Mouse (Mus musculus) erythroblast, embryonic 14.5 days (primary cell): Measurements from ENCODE around the gene Lyst. TPM values are rescaled to one million over a fixed set of nuclear protein-coding genes. Genes with fewer than 3 reads are reported as not detected.

Experiments
- H3K27me3 ChIP-seq: 2 replicates; pipeline ENCODE4 v1.6.1; 2012; ENCODE audit warnings: inconsistent platforms; ENCODE audit not compliant: control insufficient read depth
- H3K36me3 ChIP-seq: 2 replicates; pipeline ENCODE4 v1.6.1; 2012; ENCODE audit warnings: mild to moderate bottlenecking, inconsistent platforms; ENCODE audit not compliant: control insufficient read depth
- H3K4me1 ChIP-seq: 2 replicates; pipeline ENCODE4 v1.6.1; 2012; ENCODE audit warnings: inconsistent platforms; ENCODE audit not compliant: control insufficient read depth
- H3K4me3 ChIP-seq: replicated peaks from 2 replicates; pipeline ENCODE3; 2012; ENCODE audit warnings: moderate library complexity, mild to moderate bottlenecking, inconsistent platforms
- H3K9me3 ChIP-seq: 2 replicates; pipeline ENCODE4 v1.6.1; 2012; ENCODE audit warnings: low read length, inconsistent platforms, mixed read lengths; ENCODE audit not compliant: control insufficient read depth
- GATA1 ChIP-seq: IDR thresholded peaks from 2 replicates; pipeline ENCODE4 v1.6.1; 2012; ENCODE audit warnings: low read length, inconsistent platforms, mixed read lengths
- TAL1 ChIP-seq: IDR thresholded peaks from 3 replicates; pipeline ENCODE4 v1.6.1; 2012; ENCODE audit warnings: low read length, inconsistent platforms, mixed read lengths
- polyA plus RNA-seq: library from polyadenylated mRNA; stranded (reverse); fragments of >175 nt; gene quantifications from 2 replicates; pipeline ENCODE4 v1.2.3, GENCODE M21; 2012

The Lyst gene
- polyA plus RNA-seq, 1 experiment = 0.01 TPM

- TF ChIP-seq GATA1 = no peak
- no peak overlapping the region for H3K4me3 ChIP-seq
Measured at GRCm38 (mm10) chr13:13555196-13555595, 35.0 kb upstream of the Lyst start.

GRCm38 (mm10) chr13:13557001-13557743 lies 33.0 kb upstream of the Lyst start:
- H3K27me3 ChIP-seq = no peaks in the 10 kb centered on the region
- H3K9me3 ChIP-seq = no peaks in the 10 kb centered on the region
- TF ChIP-seq GATA1 = no peak
- no peaks in the 10 kb centered on the region for H3K36me3 ChIP-seq
- H3K4me3 ChIP-seq = no peak overlapping the region
- no peaks in the 10 kb centered on the region for H3K4me1 ChIP-seq

More at GRCm38 (mm10) chr13:13555196-13555595, 35.0 kb upstream of the Lyst start:
- Histone ChIP-seq H3K27me3 (no peaks in the 10 kb centered on the region), H3K9me3 (no peaks in the 10 kb centered on the region), H3K4me1 (no peaks in the 10 kb centered on the region), H3K36me3 (no peaks in the 10 kb centered on the region)

GRCm38 (mm10) chr13:13558251-13558650 lies 31.9 kb upstream of the Lyst start:
- H3K27me3 ChIP-seq = no peaks in the 10 kb centered on the region
- no peaks in the 10 kb centered on the region for H3K4me1 ChIP-seq
- H3K4me3 ChIP-seq = no peak overlapping the region
- no peak for TF ChIP-seq GATA1
- TF ChIP-seq TAL1 = no peak
- H3K36me3 ChIP-seq = no peaks in the 10 kb centered on the region
- no peaks in the 10 kb centered on the region for H3K9me3 ChIP-seq

GRCm38 (mm10) chr13:13558900-13559299 lies 31.3 kb upstream of the Lyst start:
- Histone ChIP-seq H3K9me3 (no peaks in the 10 kb centered on the region), H3K4me3 (no peak overlapping the region), H3K27me3 (no peaks in the 10 kb centered on the region), H3K36me3 (no peaks in the 10 kb centered on the region), H3K4me1 (no peaks in the 10 kb centered on the region)
- TF ChIP-seq TAL1 = no peak
- no peak for TF ChIP-seq GATA1

- H3K27me3 ChIP-seq = no peaks in the 10 kb centered on the region
- H3K9me3 ChIP-seq = no peaks in the 10 kb centered on the region
- TF ChIP-seq TAL1 = no peak
- TF ChIP-seq GATA1 = no peak
- no peaks in the 10 kb centered on the region for H3K36me3 ChIP-seq
- H3K4me3 ChIP-seq = no peak overlapping the region
- no peaks in the 10 kb centered on the region for H3K4me1 ChIP-seq
Measured at GRCm38 (mm10) chr13:13562571-13562970, 27.6 kb upstream of the Lyst start.

GRCm38 (mm10) chr13:13564116-13564515 lies 26.1 kb upstream of the Lyst start:
- no peaks in the 10 kb centered on the region for H3K4me1 ChIP-seq
- TF ChIP-seq TAL1 (no peak), GATA1 (no peak)
- H3K9me3 ChIP-seq = no peaks in the 10 kb centered on the region

GRCm38 (mm10) chr13:13564541-13564940 lies 25.7 kb upstream of the Lyst start:
- no peak for TF ChIP-seq TAL1
- no peak for TF ChIP-seq GATA1
- Histone ChIP-seq H3K36me3 (no peaks in the 10 kb centered on the region), H3K9me3 (no peaks in the 10 kb centered on the region), H3K27me3 (no peaks in the 10 kb centered on the region), H3K4me3 (no peak overlapping the region), H3K4me1 (no peaks in the 10 kb centered on the region)

More at GRCm38 (mm10) chr13:13564116-13564515, 26.1 kb upstream of the Lyst start:
- Histone ChIP-seq H3K36me3 (no peaks in the 10 kb centered on the region), H3K27me3 (no peaks in the 10 kb centered on the region), H3K4me3 (no peak overlapping the region)

- TF ChIP-seq GATA1 = no peak
- TF ChIP-seq TAL1 = no peak
- H3K9me3 ChIP-seq = no peaks in the 10 kb centered on the region
- no peak overlapping the region for H3K4me3 ChIP-seq
- H3K4me1 ChIP-seq = no peaks in the 10 kb centered on the region
- no peaks in the 10 kb centered on the region for H3K27me3 ChIP-seq
- H3K36me3 ChIP-seq = no peaks in the 10 kb centered on the region
Measured at GRCm38 (mm10) chr13:13567640-13568039, 22.6 kb upstream of the Lyst start.

GRCm38 (mm10) chr13:13568824-13569223 lies 21.4 kb upstream of the Lyst start:
- TF ChIP-seq TAL1 = no peak
- no peak for TF ChIP-seq GATA1
- no peaks in the 10 kb centered on the region for H3K36me3 ChIP-seq
- H3K4me1 ChIP-seq = no peaks in the 10 kb centered on the region
- no peaks in the 10 kb centered on the region for H3K9me3 ChIP-seq
- H3K27me3 ChIP-seq = no peaks in the 10 kb centered on the region
- no peak overlapping the region for H3K4me3 ChIP-seq

GRCm38 (mm10) chr13:13569603-13570002 lies 20.6 kb upstream of the Lyst start:
- Histone ChIP-seq H3K27me3 (no peaks in the 10 kb centered on the region), H3K4me1 (no peaks in the 10 kb centered on the region), H3K9me3 (no peaks in the 10 kb centered on the region), H3K4me3 (no peak overlapping the region), H3K36me3 (no peaks in the 10 kb centered on the region)
- no peak for TF ChIP-seq GATA1
- no peak for TF ChIP-seq TAL1
